Mouse (Mus musculus): ENCODE results near the gene Mfsd2a.

The Mfsd2a gene

DNA sequence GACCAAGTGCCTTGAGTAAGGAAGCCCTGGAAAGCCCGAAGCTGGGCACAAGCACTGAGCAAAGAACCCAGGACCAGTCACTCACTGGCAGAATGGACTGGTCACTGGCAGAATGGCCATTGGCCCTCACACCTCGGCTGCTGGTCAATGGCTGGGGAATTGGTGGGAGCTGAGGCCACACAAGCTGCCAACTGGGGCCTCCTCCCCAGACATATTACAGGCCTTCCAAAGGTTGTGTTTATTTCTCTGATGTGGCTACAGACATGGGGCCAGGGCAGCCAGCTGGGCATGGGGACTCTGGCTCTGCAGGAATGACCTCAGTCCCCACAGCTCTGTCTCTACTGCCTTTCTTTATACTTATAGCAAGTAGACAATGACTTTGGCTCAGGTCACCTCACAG, 17.9 kb upstream of the Mfsd2a start:
- no peak for DNase-seq (ENCODE audit: low spot score)

GRCm38 (mm10) chr4:122976885-122977284, 15.9 kb upstream of the Mfsd2a start:
- DNase-seq (ENCODE audit: low spot score): no peak

DNA sequence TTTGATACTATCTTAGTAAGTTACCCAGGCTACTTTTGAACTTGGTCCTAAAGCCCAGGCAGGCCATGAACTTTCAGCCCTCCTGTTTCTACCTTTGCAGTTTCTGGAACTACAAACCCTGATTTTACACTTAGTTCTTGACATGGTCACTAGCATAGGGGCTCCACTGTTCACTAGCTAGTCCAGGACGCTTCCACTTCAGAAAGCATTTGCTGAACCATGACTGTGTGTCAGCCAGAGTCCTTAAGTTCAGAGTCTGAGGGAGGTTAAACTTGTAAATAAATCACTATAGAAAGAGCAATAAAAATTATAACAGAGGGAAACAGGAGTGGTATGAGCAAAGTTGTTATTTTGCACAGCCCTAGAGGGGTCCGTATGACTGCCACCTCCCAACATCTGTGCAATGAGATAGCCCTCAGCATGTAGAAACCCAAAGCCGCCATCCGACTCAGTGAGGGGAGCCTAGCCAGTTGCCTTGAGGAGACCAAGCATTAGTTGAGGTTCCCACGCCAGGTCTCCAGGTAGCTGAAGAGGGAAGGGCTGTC, 14.1 kb upstream of the Mfsd2a start:
- DNase-seq (ENCODE audit: low spot score): no peak

- no peak for DNase-seq (ENCODE audit: low spot score)
These were observed 11.1 kb upstream of the Mfsd2a start for GRCm38 (mm10) chr4:122972056-122972455.

DNA sequence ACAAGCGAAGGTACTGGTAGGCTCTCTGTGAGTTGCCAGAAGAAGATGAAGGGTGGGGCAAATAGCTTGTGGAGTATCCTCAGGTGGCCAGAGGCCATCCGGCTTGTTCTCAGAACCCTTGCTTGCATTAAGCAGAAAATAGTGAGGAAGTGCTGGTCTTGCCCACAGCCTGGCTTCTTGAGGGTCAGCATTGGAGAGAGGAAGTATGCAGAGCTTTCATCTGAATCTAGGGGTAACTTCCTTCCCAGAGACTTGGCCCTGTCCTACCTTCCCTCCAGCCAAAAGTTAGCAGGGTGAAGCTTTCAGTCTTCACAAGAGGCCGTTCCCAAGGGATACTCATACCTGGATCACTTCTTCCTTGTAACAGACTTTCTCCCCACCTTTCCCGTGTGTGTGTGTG, 10.7 kb upstream of the Mfsd2a start:
- no peak for DNase-seq (ENCODE audit: low spot score)

DNA sequence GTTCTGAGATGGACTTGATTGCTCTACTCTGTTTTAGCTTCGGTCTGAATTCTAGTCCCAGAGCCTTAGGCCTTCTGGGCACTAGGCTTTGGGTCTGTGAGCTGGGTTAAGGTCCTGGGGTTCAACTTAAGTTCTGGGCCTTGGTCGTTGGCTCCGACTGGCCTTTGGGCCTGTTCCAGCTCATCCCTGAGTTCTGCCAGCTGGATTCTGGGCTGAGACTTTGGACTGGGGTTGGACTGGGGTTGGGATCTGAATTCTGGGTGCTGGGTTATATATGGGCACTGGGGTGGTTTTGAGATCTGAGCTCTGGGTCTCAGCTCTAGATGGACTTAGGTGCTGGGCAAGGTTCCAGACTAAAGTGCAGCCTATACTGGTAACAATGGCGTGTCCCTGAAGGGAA, 10.2 kb upstream of the Mfsd2a start:
- DNase-seq (ENCODE audit: low spot score): no peak

GRCm38 (mm10) chr4:122968106-122968505, 7.1 kb upstream of the Mfsd2a start:
- DNase-seq (ENCODE audit: low spot score): no peak

- no peak for DNase-seq (ENCODE audit: low spot score)
These were observed 1.8 kb upstream of the Mfsd2a start for GRCm38 (mm10) chr4:122962751-122963150.

DNA sequence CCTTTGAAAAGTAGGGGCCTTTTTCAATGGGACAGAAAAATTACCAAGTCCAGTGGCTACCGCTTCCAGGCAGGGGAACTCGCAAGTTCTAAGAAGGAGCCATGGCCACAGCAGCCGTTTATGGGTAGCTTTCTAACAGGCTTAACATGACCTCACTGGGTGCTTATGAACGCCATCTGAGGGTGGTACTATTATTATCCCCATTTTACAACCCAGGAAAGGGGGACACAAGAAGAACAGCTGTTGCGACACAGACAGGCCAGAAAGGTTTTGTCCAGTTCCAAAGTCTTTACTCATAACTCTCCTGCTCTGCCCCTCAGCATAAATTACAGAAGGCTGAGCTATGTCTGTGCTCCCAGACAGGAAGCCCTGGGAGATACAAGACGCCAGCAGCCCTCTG, 601 bp upstream of the Mfsd2a start:
- DNase-seq (ENCODE audit: low spot score): no peak

DNA sequence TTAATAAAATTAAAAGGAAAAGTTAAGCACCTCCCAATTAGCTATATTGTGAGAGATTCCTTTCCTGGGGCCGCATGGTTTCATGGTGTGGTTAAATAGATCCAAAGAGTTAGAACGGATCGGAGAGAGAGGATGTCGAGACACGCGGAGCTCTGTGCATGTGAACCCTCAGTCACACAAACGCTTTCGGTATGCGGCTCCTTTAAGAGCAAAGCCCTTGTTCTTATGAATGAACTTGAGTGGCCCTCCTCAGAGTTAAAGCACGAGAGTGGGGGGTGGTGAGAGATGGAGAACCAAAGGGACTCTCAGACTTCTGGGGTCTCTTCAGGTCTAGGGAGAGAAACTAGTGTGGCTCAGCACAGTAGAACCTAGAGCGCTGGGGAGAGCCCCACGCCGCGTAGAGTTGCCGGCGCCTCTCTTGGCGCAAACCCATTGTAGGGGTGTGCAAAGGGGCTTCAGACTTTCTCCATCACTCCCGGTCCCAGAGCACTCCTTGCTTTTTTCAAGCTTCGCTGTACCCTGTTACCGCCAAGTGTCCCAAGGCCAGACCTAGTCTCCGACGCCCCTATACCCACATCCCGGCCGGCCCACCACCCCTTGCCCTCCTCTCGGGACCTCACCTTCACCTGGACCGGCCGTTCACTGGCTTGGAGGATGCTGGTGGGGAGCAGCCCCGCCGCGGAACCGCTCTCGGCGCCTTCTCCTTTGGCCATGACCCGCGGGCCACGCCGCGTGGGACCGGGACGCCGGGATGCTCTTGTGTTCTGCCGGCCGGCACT, 478 bp downstream of the Mfsd2a start:
- no peak for DNase-seq (ENCODE audit: low spot score)

- no peak for DNase-seq (ENCODE audit: low spot score)
These were observed 1.2 kb downstream of the Mfsd2a start for GRCm38 (mm10) chr4:122959816-122960215.

DNA sequence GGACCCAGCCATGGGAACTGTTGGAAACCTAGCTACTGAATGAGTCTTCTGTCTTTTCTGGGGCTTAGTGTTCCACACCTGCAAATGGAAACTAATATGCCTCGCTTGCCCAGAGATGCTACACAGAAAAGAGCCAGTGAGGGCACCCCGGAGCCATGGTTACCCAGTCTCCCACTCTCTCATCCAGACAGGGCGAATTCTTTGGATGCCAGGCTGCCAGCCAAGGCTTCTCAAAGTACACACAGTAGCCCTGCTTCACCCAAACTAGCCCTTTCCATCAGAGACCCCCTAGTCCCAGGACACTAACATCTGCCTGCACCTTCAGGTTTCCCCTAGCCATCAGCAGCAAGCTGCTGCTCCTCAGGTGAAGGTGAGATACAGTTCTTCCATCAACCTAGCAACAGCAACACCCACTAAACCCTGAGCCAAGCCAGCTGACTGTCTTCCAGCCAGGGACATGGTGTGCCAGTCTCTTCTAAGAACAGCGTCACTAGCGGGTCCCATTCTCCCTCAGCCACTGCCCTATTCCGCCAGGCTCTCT, 2.4 kb downstream of the Mfsd2a start:
- DNase-seq (ENCODE audit: low spot score): no peak

DNA sequence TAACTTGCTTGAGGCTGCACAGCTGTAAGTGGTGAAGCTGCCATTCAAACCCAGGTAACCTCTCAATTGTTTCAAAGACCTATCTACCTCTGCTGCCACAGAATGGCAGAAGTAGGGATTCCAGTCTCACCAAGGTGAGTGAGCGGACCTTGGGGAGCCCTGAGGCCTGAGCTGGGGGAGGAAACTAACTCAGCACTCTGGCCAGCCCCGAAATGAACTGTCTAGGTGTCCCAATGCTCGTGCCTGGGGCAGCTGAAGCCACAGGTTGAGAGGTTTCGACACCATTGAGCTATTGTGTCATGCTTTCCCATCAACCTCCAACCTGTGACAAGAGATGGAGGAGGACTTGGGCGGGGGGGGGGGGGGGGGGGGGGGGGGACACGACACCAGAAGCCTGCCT, 4.7 kb downstream of the Mfsd2a start:
- DNase-seq (ENCODE audit: low spot score): no peak

- peak; percentile 85 for DNase-seq (ENCODE audit: low spot score)
These were observed 5.4 kb downstream of the Mfsd2a start for GRCm38 (mm10) chr4:122955412-122956136.

DNA sequence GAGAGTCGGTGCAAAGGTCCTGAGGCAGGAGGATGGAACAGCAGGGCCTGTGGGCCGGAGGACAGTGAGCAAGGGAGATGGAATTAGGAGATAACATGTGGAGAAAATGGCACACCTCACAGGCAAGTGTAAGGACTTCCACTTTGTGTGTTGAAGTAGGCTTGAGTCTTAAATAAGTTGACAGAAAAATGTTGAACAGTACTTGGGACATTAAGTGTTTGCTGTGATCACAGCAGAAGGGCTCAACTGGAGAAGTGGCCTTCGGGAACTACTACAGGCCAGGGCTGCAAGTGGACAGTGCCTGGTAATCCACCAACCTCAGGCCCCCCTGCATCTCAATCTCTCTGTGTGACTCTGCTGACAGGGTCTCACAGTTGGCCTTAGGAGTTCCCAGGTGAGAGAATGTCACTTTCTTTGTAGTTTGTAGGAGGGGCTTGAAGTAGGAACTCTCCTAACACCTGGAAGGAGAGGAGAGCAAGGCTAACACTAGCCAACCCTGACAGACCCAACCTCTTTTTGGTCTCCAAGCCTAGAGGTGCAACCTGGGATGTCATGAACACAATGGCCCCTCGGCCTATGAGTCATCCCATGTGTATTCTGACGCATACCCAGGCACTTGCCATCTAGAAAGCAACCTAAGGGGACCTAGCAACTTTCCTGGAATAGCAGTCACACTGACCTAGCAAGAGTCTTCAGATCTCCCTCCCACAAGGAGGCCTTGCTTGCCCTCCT, 6.1 kb downstream of the Mfsd2a start:
- DNase-seq (ENCODE audit: low spot score): no peak

DNA sequence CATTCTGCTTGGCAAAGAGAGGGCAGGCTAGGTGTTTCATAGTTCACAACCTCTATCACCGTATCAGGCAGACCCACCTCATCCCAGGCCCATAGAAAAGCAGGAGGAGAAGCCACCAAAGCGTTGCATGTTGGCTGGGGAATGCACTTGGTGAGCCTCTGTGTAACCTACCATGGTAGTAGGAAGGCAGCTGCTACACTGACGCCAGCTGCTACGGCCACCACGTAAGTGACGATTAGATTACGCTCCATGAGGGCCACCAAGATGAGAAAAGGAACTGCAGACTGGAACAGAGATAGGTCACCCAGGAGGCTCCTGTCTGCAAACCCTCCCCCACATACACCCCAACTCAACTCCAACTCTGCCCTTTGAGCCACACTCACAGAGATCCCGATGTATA, 11.9 kb downstream of the Mfsd2a start:
- no peak for DNase-seq (ENCODE audit: low spot score)

DNA sequence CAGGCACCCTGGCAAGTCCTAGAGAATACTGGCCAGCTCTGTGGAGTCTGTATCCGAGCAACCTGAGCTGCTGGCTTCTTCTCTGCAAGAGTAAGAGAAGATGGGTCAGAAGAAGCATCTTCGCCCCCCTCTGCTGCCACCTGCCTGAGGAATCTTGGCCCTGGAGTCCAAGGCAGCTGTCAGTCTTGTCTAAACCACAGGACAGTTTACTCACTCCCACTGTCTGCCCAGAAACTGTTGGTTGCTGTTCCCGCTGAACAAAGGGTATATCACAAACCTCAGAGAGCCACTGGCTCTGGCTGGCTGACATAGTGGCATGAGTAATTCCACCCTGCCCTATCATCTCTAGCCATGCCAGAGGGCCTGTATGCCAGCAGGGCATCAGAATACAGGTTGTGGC, 13.8 kb downstream of the Mfsd2a start:
- no peak for DNase-seq (ENCODE audit: low spot score)

DNA sequence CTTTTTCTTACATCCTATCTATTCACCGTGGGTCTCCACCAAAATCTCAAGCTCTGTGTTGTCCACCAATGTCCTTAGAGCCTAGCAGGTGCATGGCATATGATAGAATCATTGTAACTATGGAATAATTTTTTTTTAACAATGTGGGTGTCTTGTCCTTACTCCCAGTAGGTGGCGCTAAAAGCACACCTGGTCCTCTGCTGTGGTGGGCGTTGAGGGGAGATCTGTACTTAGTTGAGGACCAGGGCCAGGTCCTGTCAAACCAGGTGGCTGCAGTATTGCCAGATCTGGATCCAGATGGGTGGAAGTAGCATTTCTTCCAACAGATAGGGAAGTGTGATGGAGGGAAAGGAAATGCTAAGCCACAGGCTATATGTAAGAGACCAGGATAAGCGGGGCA, 16.6 kb downstream of the Mfsd2a start:
- DNase-seq (ENCODE audit: low spot score): no peak

- no peak for DNase-seq (ENCODE audit: low spot score)
These were observed 21.8 kb downstream of the Mfsd2a start for GRCm38 (mm10) chr4:122939048-122939796.

GRCm38 (mm10) chr4:122937489-122937888, 23.5 kb downstream of the Mfsd2a start:
- DNase-seq (ENCODE audit: low spot score): no peak

DNA sequence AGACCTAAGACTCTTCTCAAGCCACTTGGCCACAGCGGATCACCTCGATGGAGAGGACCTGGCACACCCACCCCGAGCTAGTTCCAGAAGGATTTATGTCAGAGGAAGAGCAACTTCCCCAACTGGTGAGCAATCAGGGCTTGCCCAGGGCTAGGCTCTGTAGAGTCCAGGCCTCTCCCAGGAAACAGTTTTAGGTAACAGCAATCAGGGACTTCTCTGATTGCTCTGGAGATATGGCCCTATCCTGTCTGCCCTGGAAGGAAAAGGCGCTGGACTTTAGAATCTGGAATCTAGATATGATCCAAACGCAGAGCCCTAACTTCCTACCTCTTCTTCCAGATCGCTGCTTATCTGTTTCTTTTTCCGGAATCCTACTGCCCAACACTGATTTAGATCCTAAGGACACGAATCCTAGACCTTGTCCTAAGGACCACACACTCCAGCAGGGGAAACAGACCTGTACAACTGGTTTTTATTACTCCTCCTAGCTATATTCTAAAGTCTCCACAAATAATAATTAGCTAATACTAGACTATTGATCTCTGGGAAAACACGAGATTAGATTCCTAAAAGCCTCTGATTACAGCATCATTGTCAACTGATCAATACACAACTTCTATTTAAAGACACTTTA, 25.4 kb downstream of the Mfsd2a start:
- no peak for DNase-seq (ENCODE audit: low spot score)
